Mouse (Mus musculus) CH12.LX (cell line): ENCODE results near the gene Scfd2. TPM values are rescaled to one million over a fixed set of nuclear protein-coding genes. Genes with fewer than 3 reads are reported as not detected.

ENCODE experiments used
- DNase-seq: peaks from one replicate; pipeline ENCODE4 v3.0.0-alpha.2; 2013; ENCODE audit errors: extremely low read depth
- H3K27ac ChIP-seq: 2 replicates; pipeline ENCODE4 v1.5.1; 2012; ENCODE audit warnings: low read depth, mild to moderate bottlenecking, control low read depth, moderate library complexity; ENCODE audit not compliant: insufficient read depth
- H3K27me3 ChIP-seq: replicated peaks from 2 replicates; pipeline ENCODE3; 2012; ENCODE audit warnings: inconsistent platforms
- H3K36me3 ChIP-seq, 2 experiments: replicated peaks in 1 of 2; 2 replicates each; pipeline versions ENCODE3 to v1.6.1; 2012; ENCODE audit warnings: inconsistent platforms in 1 of 2, low read length in 1 of 2, mild to moderate bottlenecking in 1 of 2, mixed read lengths in 1 of 2, moderate library complexity in 1 of 2; ENCODE audit not compliant: control insufficient read depth in 1 of 2, insufficient read depth in 1 of 2
- H3K4me1 ChIP-seq, 2 experiments: 2 replicates each; pipeline ENCODE4 v1.6.1; 2012; ENCODE audit warnings: inconsistent platforms in 1 of 2, moderate library complexity in 1 of 2; ENCODE audit not compliant: insufficient read depth in 2 of 2, control insufficient read depth in 1 of 2
- H3K4me2 ChIP-seq: 2 replicates; pipeline ENCODE4 v1.6.1; 2012; ENCODE audit warnings: low read depth, mild to moderate bottlenecking, control low read depth; ENCODE audit not compliant: poor library complexity, insufficient read depth, severe bottlenecking
- H3K4me3 ChIP-seq, 3 experiments: fragments of 150-350 bp in 1 of 3; sonication (generic) in 1 of 3; replicated peaks in 1 of 3; 2 replicates each; pipeline versions ENCODE3 to v1.5.1; 2011 to 2012; ENCODE audit warnings: low read depth in 2 of 3, low read length in 2 of 3, mild to moderate bottlenecking in 2 of 3, moderate library complexity in 2 of 3, control low read depth in 1 of 3, improper control_type of control experiment in 1 of 3, inconsistent platforms in 1 of 3, mixed read lengths in 1 of 3; ENCODE audit not compliant: poor library complexity in 1 of 3
- H3K79me2 ChIP-seq: replicated peaks from 2 replicates; pipeline ENCODE4 v1.6.1; 2012; ENCODE audit warnings: mild to moderate bottlenecking, moderate library complexity; ENCODE audit not compliant: control insufficient read depth, poor library complexity, insufficient read depth, severe bottlenecking; ENCODE audit errors: extremely low read depth
- H3K9ac ChIP-seq: 2 replicates; pipeline ENCODE4 v1.6.1; 2012; ENCODE audit warnings: low read depth, mild to moderate bottlenecking, control low read depth, moderate library complexity; ENCODE audit not compliant: insufficient read depth
- H3K9me3 ChIP-seq: replicated peaks from 2 replicates; pipeline ENCODE3; 2012; ENCODE audit warnings: low read length, inconsistent platforms, mixed read lengths
- BHLHE40 ChIP-seq: IDR thresholded peaks from 2 replicates; pipeline ENCODE4 v1.6.1; 2011; ENCODE audit warnings: mild to moderate bottlenecking, low read depth, low read length, improper control_type of control experiment
- CTCF ChIP-seq, 2 experiments: IDR thresholded peaks in 1 of 2; conservative IDR thresholded peaks in 1 of 2; 2 replicates each; pipeline ENCODE4 v1.5.1; 2011 to 2012; ENCODE audit warnings: low read depth in 2 of 2, low read length in 2 of 2, improper control_type of control experiment in 1 of 2, inconsistent platforms in 1 of 2, mild to moderate bottlenecking in 1 of 2, moderate library complexity in 1 of 2
- ELF1 ChIP-seq: IDR thresholded peaks from 2 replicates; pipeline ENCODE4 v1.6.1; 2014; ENCODE audit warnings: low read depth, mild to moderate bottlenecking, inconsistent platforms, low read length, improper control_type of control experiment
- GABPA ChIP-seq: IDR thresholded peaks from 2 replicates; pipeline ENCODE4 v1.6.1; 2012; ENCODE audit warnings: low read depth, low read length, improper control_type of control experiment, inconsistent platforms; ENCODE audit not compliant: insufficient replicate concordance
- MAFK ChIP-seq: IDR thresholded peaks from 2 replicates; pipeline ENCODE4 v1.6.1; 2011; ENCODE audit warnings: low read length, improper control_type of control experiment; ENCODE audit not compliant: insufficient replicate concordance
- MAZ ChIP-seq: IDR thresholded peaks from 2 replicates; pipeline ENCODE4 v1.6.1; 2012; ENCODE audit warnings: low read depth, mild to moderate bottlenecking, inconsistent platforms, low read length, improper control_type of control experiment, moderate library complexity
- RAD21 ChIP-seq: IDR thresholded peaks from 2 replicates; pipeline ENCODE4 v1.6.1; 2011; ENCODE audit warnings: low read depth, mild to moderate bottlenecking, low read length, improper control_type of control experiment, moderate library complexity
- RCOR1 ChIP-seq: conservative IDR thresholded peaks from 2 replicates; pipeline ENCODE4 v1.6.1; 2012; ENCODE audit warnings: low read depth, mild to moderate bottlenecking, inconsistent platforms, low read length, improper control_type of control experiment
- SMC3 ChIP-seq: IDR thresholded peaks from 2 replicates; pipeline ENCODE4 v1.6.1; 2011; ENCODE audit warnings: low read depth, low read length, improper control_type of control experiment
- USF2 ChIP-seq: conservative IDR thresholded peaks from 2 replicates; pipeline ENCODE4 v1.6.1; 2011; ENCODE audit warnings: low read depth, low read length, improper control_type of control experiment
- ZC3H11A ChIP-seq: IDR thresholded peaks from 2 replicates; pipeline ENCODE4 v1.6.1; 2012; ENCODE audit warnings: low read depth, mild to moderate bottlenecking, inconsistent platforms, low read length, improper control_type of control experiment
- dilution Hi-C: fragments of 300-500 bp; cut with MboI; formaldehyde crosslinking; loops from 2 replicates; pipeline ENCODE4 v1.14.3; 2020; ENCODE audit warnings: low sequenced_read_pairs; ENCODE audit not compliant: extremely low pct_unique_long_range_greater_than_20kb, extremely low pct_ligation_motif_present
- in situ Hi-C: fragments of 300-500 bp; cut with MboI; formaldehyde crosslinking; loops from 3 replicates; pipeline ENCODE4 v1.14.3; 2019; ENCODE audit warnings: low sequenced_read_pairs, low pct_ligation_motif_present, low pct_unique_long_range_greater_than_20kb, mixed read lengths
- polyA plus RNA-seq: library from polyadenylated mRNA; unstranded; fragments of >175 nt; gene quantifications from 2 replicates; pipeline ENCODE4 v1.2.1, GENCODE M21; 2012; ENCODE audit warnings: low read depth; ENCODE audit not compliant: insufficient read length
- total RNA-seq, 2 experiments: library from RNA; depleted of rRNA; stranded (reverse); fragments of 300-350 nt in 1 of 2; fragments of >200 nt in 1 of 2; gene quantifications; 2 replicates each; pipeline ENCODE4 v1.2.3; 2012 to 2014

Scfd2 gene
- total and polyA plus RNA-seq, 3 experiments = 13.2 to 18.0 (median 14.4) TPM

DNA sequence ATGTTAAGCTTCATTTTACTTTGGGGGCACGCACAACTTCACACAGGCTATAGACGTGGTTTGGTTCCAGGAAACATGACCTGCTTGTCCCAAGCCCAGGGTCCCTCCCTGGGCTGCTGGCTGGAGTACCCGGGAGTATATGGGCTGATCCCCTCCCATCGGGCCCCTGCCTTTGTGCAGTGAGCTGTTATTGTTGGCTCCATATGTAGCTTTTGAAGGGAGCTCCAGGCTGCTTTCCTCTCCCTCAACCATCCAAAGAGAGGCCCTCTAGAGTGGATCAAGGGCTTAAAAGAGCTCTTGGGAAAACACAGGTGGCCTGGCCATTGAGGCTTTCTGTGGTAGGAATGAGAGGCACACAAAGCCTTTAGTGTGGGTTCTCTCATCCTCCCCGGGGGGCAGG is 235.5 kb downstream of the Scfd2 start:
- Histone ChIP-seq H3K4me3 (no peak overlapping the region), H3K27ac (no peak overlapping the region), H3K4me1 (peaks cover 3 to 16% of the 10 kb centered on the region in 2 experiments; a peak in 2 of 4 replicates), H3K9me3 (no peaks in the 10 kb centered on the region), H3K9ac (no peak overlapping the region), H3K27me3 (no peaks in the 10 kb centered on the region), H3K36me3 (no peaks in the 10 kb centered on the region), H3K4me2 (no peak overlapping the region), H3K79me2 (no peaks in the 10 kb centered on the region)
- dilution Hi-C loops = no loop called here
- no peak for TF ChIP-seq ELF1
- no peak for TF ChIP-seq MAFK
- TF ChIP-seq RCOR1 = no peak
- TF ChIP-seq BHLHE40 = no peak
- in situ Hi-C loops = no loop called here
- DNase-seq = no peak

DNA sequence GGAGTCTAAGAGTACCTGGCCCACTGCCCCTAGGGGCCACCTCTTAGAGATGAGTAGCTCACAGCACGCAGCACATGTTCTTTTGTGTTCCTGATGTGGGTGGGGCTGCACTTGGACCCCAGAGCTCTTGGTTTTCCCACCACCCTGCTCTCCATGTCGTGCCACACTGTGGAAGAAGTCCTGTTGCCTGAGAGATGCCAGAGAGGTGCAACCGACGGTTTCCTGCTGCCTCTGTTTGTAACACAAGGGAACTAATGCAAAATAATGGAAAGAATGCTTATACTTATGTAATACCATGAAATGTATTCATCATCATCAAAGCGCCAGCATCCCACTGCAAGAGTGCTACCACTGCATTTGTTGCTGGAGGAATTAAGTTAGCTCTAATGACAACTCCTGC is 238.0 kb downstream of the Scfd2 start:
- no peaks in the 10 kb centered on the region for H3K27me3 ChIP-seq
- H3K79me2 ChIP-seq = no peaks in the 10 kb centered on the region
- H3K9ac ChIP-seq = no peak overlapping the region
- dilution Hi-C loops (no loop called here), in situ Hi-C loops (no loop called here)
- H3K9me3 ChIP-seq = no peaks in the 10 kb centered on the region
- no peak overlapping the region for H3K4me3 ChIP-seq
- DNase-seq = no peak
- no peak overlapping the region for H3K27ac ChIP-seq
- TF ChIP-seq ELF1 (no peak), GABPA (no peak), ZC3H11A (no peak), MAZ (no peak)
- TF ChIP-seq, all 38 proteins: peak for 0
- Histone ChIP-seq H3K4me2 (no peak overlapping the region), H3K36me3 (no peaks in the 10 kb centered on the region), H3K4me1 (no peaks in the 10 kb centered on the region)

DNA sequence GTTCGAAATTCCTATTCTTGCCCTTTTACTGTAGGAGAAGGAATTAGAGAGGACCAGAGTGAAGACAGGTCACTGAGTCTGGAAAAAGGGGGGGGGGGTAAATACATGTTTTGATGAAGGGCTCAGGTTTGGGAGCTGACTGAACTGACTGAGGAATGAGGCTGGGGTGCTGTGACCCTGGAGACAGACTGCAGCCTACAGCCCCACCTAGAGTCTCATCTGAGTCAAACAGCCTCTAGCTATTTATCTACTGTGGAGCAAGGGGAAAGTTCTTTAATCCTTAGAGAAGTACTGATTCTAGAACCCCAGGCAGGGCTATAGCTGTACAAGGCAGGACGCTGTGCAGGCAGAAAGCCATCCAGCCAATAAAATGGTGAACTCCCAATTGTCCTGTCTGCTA is 239.5 kb downstream of the Scfd2 start:
- DNase-seq = no peak
- no peaks in the 10 kb centered on the region for H3K36me3 ChIP-seq
- in situ Hi-C loops = no loop called here
- H3K4me1 ChIP-seq = peaks cover under 1 to 6% of the 10 kb centered on the region in 2 experiments; a peak in 2 of 4 replicates
- H3K79me2 ChIP-seq = no peaks in the 10 kb centered on the region
- no peaks in the 10 kb centered on the region for H3K27me3 ChIP-seq
- no peak overlapping the region for H3K4me3 ChIP-seq
- dilution Hi-C loops = no loop called here
- no peak overlapping the region for H3K27ac ChIP-seq
- H3K9me3 ChIP-seq = no peaks in the 10 kb centered on the region
- TF ChIP-seq RAD21 (peak; percentile 58), USF2 (no peak), CTCF (conservative IDR thresholded peaks at IDR 0.05 in 1 of 2, IDR thresholded peaks at IDR 0.05 in 1 of 2; ENCODE audit: low read depth in 2 of 2, low read length in 2 of 2) (peak in 1 of 2 experiments; percentile 56; a peak in 2 of 4 replicates), SMC3 (peak; percentile 35)
- TF ChIP-seq, all 38 proteins: peak for 3
- no peak overlapping the region for H3K9ac ChIP-seq
- no peak overlapping the region for H3K4me2 ChIP-seq
